In genomic region chr5:143357564-143357963, GRCm38 (mm10) we compare ENCODE assay signal across 9 mouse cellular contexts. TPM values are rescaled to one million over a fixed set of nuclear protein-coding genes. Genes with fewer than 3 reads are reported as not detected.
DNase-seq lines count a peak whose midpoint lies in the region; ATAC-seq and TF ChIP-seq lines count a peak whose summit lies in the region.
"Had no signal": no experiment of that assay in that cellular context is flagged by ENCODE, and none has a peak within 500 bp of the region (broad histone marks: within the 10 kb centered on the region; RNA-seq: fewer than 3 reads in every experiment).

No protein-coding gene starts in this region.

- H3K27ac ChIP-seq in lung, embryonic 14.5 days (ENCODE audit: low read depth), result no peak overlapping the region
- no peak overlapping the region for H3K27ac ChIP-seq in forebrain, embryonic 11.5 days (ENCODE audit: low read depth, low read length)
- H3K27ac ChIP-seq in intestine, postnatal 0 days (ENCODE audit: low read depth, low read length), result no peak overlapping the region
- H3K27ac ChIP-seq in stomach, embryonic 15.5 days, result no peak overlapping the region

- WGBS in lung, embryonic 14.5 days, result 4% methylated on average over 28 of the region's 28 CpGs
- 4% methylated on average over 28 of the region's 28 CpGs for WGBS in lung, adult 2 months
- WGBS in forebrain, embryonic 11.5 days, result 2% methylated on average over 28 of the region's 28 CpGs
- WGBS in intestine, postnatal 0 days, result 7% methylated on average over 28 of the region's 28 CpGs
- WGBS in stomach, embryonic 15.5 days, result 3% methylated on average over 28 of the region's 28 CpGs

- peak overlapping the region; percentile 35 for H3K4me2 ChIP-seq in lung, embryonic 14.5 days
- H3K4me2 ChIP-seq in forebrain, embryonic 11.5 days (ENCODE audit: low read depth, low read length, severe bottlenecking), result peak overlapping the region; percentile 37; the same call in 1 of the 2 replicates
- H3K4me2 ChIP-seq in intestine, postnatal 0 days (replicated peaks; ENCODE audit: low read depth), result no peak overlapping the region
- H3K4me2 ChIP-seq in stomach, embryonic 15.5 days, result peak overlapping the region; percentile 45

- TF ChIP-seq CTCF in lung, embryonic 14.5 days (IDR thresholded peaks at IDR 0.05; ENCODE audit: low read depth), result no peak
- no peak for TF ChIP-seq CTCF in lung, adult 2 months (IDR thresholded peaks at IDR 0.05; ENCODE audit: insufficient read depth, low read length)
- no peak for TF ChIP-seq CTCF in intestine, postnatal 0 days (IDR thresholded peaks at IDR 0.05; ENCODE audit: low read depth)

- H3K9me3 ChIP-seq in lung, embryonic 14.5 days (ENCODE audit: low read depth, low read length), result no peaks in the 10 kb centered on the region
- no peaks in the 10 kb centered on the region for H3K9me3 ChIP-seq in forebrain, embryonic 11.5 days (ENCODE audit: control insufficient read depth, low read length)
- no peaks in the 10 kb centered on the region for H3K9me3 ChIP-seq in intestine, postnatal 0 days (ENCODE audit: control insufficient read depth)
- no peaks in the 10 kb centered on the region for H3K9me3 ChIP-seq in stomach, embryonic 15.5 days

- H3K4me1 ChIP-seq in lung, embryonic 14.5 days (ENCODE audit: insufficient read depth), result no peaks in the 10 kb centered on the region
- H3K4me1 ChIP-seq in lung, adult 2 months (ENCODE audit: control insufficient read depth, insufficient read depth, low read length), result no peaks in the 10 kb centered on the region
- peaks cover 10% of the 10 kb centered on the region; the same call in 1 of the 2 replicates for H3K4me1 ChIP-seq in forebrain, embryonic 11.5 days (replicated peaks; ENCODE audit: control insufficient read depth, insufficient read depth, low read length)
- no peaks in the 10 kb centered on the region for H3K4me1 ChIP-seq in intestine, postnatal 0 days (replicated peaks; ENCODE audit: control insufficient read depth, insufficient read depth, low read length)
- H3K4me1 ChIP-seq in stomach, embryonic 15.5 days, result no peaks in the 10 kb centered on the region

- H3K27me3 ChIP-seq in lung, embryonic 14.5 days (ENCODE audit: insufficient read depth, low read length), result peaks cover 31% of the 10 kb centered on the region
- H3K27me3 ChIP-seq in forebrain, embryonic 11.5 days (ENCODE audit: control insufficient read depth, insufficient read depth, low read length), result peaks cover 6% of the 10 kb centered on the region
- H3K27me3 ChIP-seq in intestine, postnatal 0 days (replicated peaks; ENCODE audit: control insufficient read depth, insufficient read depth, low read length), result peaks cover 30% of the 10 kb centered on the region
- peaks cover 25% of the 10 kb centered on the region for H3K27me3 ChIP-seq in stomach, embryonic 15.5 days (replicated peaks)

- no peak for ATAC-seq in lung, embryonic 14.5 days (ENCODE audit: insufficient read depth)
- ATAC-seq in forebrain, embryonic 11.5 days (replicated peaks; ENCODE audit: low FRiP score), result no peak
- no peak for ATAC-seq in intestine, postnatal 0 days
- no peak for ATAC-seq in stomach, embryonic 15.5 days (ENCODE audit: insufficient read depth, low FRiP score, low read depth)
- no peak for ATAC-seq in granulocyte monocyte progenitor cell, adult 5-6 weeks (replicated peaks; ENCODE audit: poor library complexity, severe bottlenecking)

- no peak overlapping the region; the same call in 1 of the 2 replicates for H3K9ac ChIP-seq in lung, embryonic 14.5 days
- H3K9ac ChIP-seq in forebrain, embryonic 11.5 days (ENCODE audit: low read length), result peak overlapping the region; percentile 45; the same call in 1 of the 2 replicates
- no peak overlapping the region for H3K9ac ChIP-seq in intestine, postnatal 0 days (ENCODE audit: low read depth, low read length)
- H3K9ac ChIP-seq in stomach, embryonic 15.5 days, result no peak overlapping the region

- H3K4me3 ChIP-seq in lung, embryonic 14.5 days (ENCODE audit: low read depth, low read length), result peak overlapping the region; percentile 15; the same call in 1 of the 2 replicates
- H3K4me3 ChIP-seq in lung, adult 2 months (replicated peaks; ENCODE audit: extremely low read depth, low read depth, low read length), result no peak overlapping the region
- 0 out of 2 replicates have a peak overlapping the region, but pooled peaks have one; percentile 3 for H3K4me3 ChIP-seq in forebrain, embryonic 11.5 days (ENCODE audit: low read depth, low read length)
- H3K4me3 ChIP-seq in intestine, postnatal 0 days (ENCODE audit: low read depth, low read length), result peak overlapping the region; percentile 12; the same call in 1 of the 2 replicates
- H3K4me3 ChIP-seq in stomach, embryonic 15.5 days (replicated peaks), result 0 out of 2 replicates have a peak overlapping the region, but pooled peaks have one; percentile 6
- H3K4me3 ChIP-seq: erythroblast, embryonic 14.5 days had no signal

- no peak for DNase-seq in lung, embryonic 14.5 days
- no peak for DNase-seq in lung, adult 2 months
- peak; percentile 59 for DNase-seq in forebrain, embryonic 11.5 days (ENCODE audit: low spot score)
- DNase-seq in cerebellum, adult 8-10 months, result no peak
- DNase-seq: layer of hippocampus, adult 9-11 months had no signal

- TF ChIP-seq POLR2A in lung, adult 2 months (IDR thresholded peaks at IDR 0.05; ENCODE audit: borderline replicate concordance, extremely low read depth, low read depth, low read length), result no peak

- H3K36me3 ChIP-seq in lung, embryonic 14.5 days (ENCODE audit: insufficient read depth), result no peaks in the 10 kb centered on the region
- no peaks in the 10 kb centered on the region for H3K36me3 ChIP-seq in forebrain, embryonic 11.5 days (ENCODE audit: control insufficient read depth, insufficient read depth, low read length)
- H3K36me3 ChIP-seq in intestine, postnatal 0 days (ENCODE audit: control insufficient read depth, insufficient read depth), result no peaks in the 10 kb centered on the region
- no peaks in the 10 kb centered on the region for H3K36me3 ChIP-seq in stomach, embryonic 15.5 days

RNA-seq across cellular contexts. Expression of gene Grid2ip, which starts 0.4 kb away (rescaled TPM):
- 0.17 and 0.27 TPM in 2 replicates for polyA plus RNA-seq in lung, embryonic 14.5 days (2014; fragmentation: Nextera tagmentation; extraction: Ambion mirVana)
- 0.02 and 0.09 TPM in 2 replicates for polyA plus RNA-seq in lung, adult 2 months (2012; rRNA removed)
- 0.31 and 0.64 TPM in 2 replicates for polyA plus RNA-seq in forebrain, embryonic 11.5 days (2014; fragmentation: Nextera tagmentation; extraction: Ambion mirVana)
- 0.04 and 0.10 TPM in 2 replicates for polyA plus RNA-seq in intestine, postnatal 0 days (2015; fragmentation: Nextera tagmentation; extraction: Ambion mirVana)
- polyA plus RNA-seq in stomach, embryonic 15.5 days (2015; fragmentation: Nextera tagmentation; extraction: Ambion mirVana), result 1.1 and 2.0 TPM in 2 replicates
- not detected in 2 replicates for total RNA-seq in granulocyte monocyte progenitor cell, adult 5-6 weeks (2014; fragmentation: Nextera tagmentation)
- not detected in 2 replicates for total RNA-seq in granulocyte monocyte progenitor cell, adult 5-6 weeks (2017)
- polyA plus RNA-seq: erythroblast, embryonic 14.5 days had no signal

RNA-seq across cellular contexts. Expression of gene Zdhhc4, which starts 28.5 kb away (rescaled TPM):
- 74.6 and 77.9 TPM in 2 replicates for polyA plus RNA-seq in lung, embryonic 14.5 days (2014; fragmentation: Nextera tagmentation; extraction: Ambion mirVana)
- 76.0 and 98.1 TPM in 2 replicates for polyA plus RNA-seq in lung, adult 2 months (2012; rRNA removed)
- polyA plus RNA-seq in forebrain, embryonic 11.5 days (2014; fragmentation: Nextera tagmentation; extraction: Ambion mirVana), result 69.4 and 71.9 TPM in 2 replicates
- polyA plus RNA-seq in intestine, postnatal 0 days (2015; fragmentation: Nextera tagmentation; extraction: Ambion mirVana), result 46.5 and 52.4 TPM in 2 replicates
- polyA plus RNA-seq in stomach, embryonic 15.5 days (2015; fragmentation: Nextera tagmentation; extraction: Ambion mirVana), result 66.5 and 70.2 TPM in 2 replicates
- 57.9 and 81.0 TPM in 2 replicates for total RNA-seq in granulocyte monocyte progenitor cell, adult 5-6 weeks (2014; fragmentation: Nextera tagmentation)
- total RNA-seq in granulocyte monocyte progenitor cell, adult 5-6 weeks (2017), result 38.5 and 49.2 TPM in 2 replicates

RNA-seq across cellular contexts. Expression of gene E130309D02Rik, which starts 42.4 kb away (rescaled TPM):
- 40.0 and 46.6 TPM in 2 replicates for polyA plus RNA-seq in lung, embryonic 14.5 days (2014; fragmentation: Nextera tagmentation; extraction: Ambion mirVana)
- 21.8 and 25.1 TPM in 2 replicates for polyA plus RNA-seq in lung, adult 2 months (2012; rRNA removed)
- 65.8 and 75.0 TPM in 2 replicates for polyA plus RNA-seq in forebrain, embryonic 11.5 days (2014; fragmentation: Nextera tagmentation; extraction: Ambion mirVana)
- polyA plus RNA-seq in intestine, postnatal 0 days (2015; fragmentation: Nextera tagmentation; extraction: Ambion mirVana), result 14.7 and 14.9 TPM in 2 replicates
- polyA plus RNA-seq in stomach, embryonic 15.5 days (2015; fragmentation: Nextera tagmentation; extraction: Ambion mirVana), result 32.6 and 34.3 TPM in 2 replicates
- 40.5 and 47.3 TPM in 2 replicates for total RNA-seq in granulocyte monocyte progenitor cell, adult 5-6 weeks (2014; fragmentation: Nextera tagmentation)
- total RNA-seq in granulocyte monocyte progenitor cell, adult 5-6 weeks (2017), result 16.5 and 22.4 TPM in 2 replicates

RNA-seq across cellular contexts. Expression of gene Kdelr2, which starts 46.1 kb away (rescaled TPM):
- polyA plus RNA-seq in lung, embryonic 14.5 days (2014; fragmentation: Nextera tagmentation; extraction: Ambion mirVana), result 343 and 370 TPM in 2 replicates
- polyA plus RNA-seq in lung, adult 2 months (2012; rRNA removed), result 131 TPM in 2 replicates
- 190 and 196 TPM in 2 replicates for polyA plus RNA-seq in forebrain, embryonic 11.5 days (2014; fragmentation: Nextera tagmentation; extraction: Ambion mirVana)
- polyA plus RNA-seq in intestine, postnatal 0 days (2015; fragmentation: Nextera tagmentation; extraction: Ambion mirVana), result 429 and 451 TPM in 2 replicates
- polyA plus RNA-seq in stomach, embryonic 15.5 days (2015; fragmentation: Nextera tagmentation; extraction: Ambion mirVana), result 357 and 384 TPM in 2 replicates
- 82.9 and 104 TPM in 2 replicates for total RNA-seq in granulocyte monocyte progenitor cell, adult 5-6 weeks (2014; fragmentation: Nextera tagmentation)
- total RNA-seq in granulocyte monocyte progenitor cell, adult 5-6 weeks (2017), result 161 and 171 TPM in 2 replicates
